Mouse (Mus musculus): ENCODE measurements around the gene Nrip1. TPM values are rescaled to one million over a fixed set of nuclear protein-coding genes. Genes with fewer than 3 reads are reported as not detected.
"Not testable (repeated sequence)": the region's sequence is repeated elsewhere in the genome, so short reads cannot be mapped to it uniquely, and the experiment has no call there.

Nrip1 gene
- polyA plus RNA-seq, 1 experiment from 2014 or later: 38.5 TPM

DNA sequence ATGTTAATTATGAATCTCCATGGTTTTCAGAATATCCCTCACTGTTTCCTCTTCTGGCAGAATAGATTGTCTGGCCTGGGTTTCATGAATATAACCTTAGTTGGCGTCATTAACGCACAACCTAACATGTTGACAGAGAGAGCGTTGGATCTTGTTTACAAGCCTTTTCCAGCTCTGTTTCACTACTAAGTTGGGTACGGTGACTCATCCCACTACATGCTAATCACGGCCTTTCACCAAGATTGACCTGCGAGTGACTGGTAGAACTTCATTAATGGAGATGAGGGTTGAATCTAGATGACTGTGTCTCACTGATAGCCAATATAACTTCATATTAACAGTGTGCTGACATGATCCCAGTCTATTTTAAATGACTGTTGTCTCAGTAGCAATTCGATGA lies 32.7 kb upstream of the Nrip1 start:
- Histone ChIP-seq H3K36me3 (replicated peaks) (no peaks in the 10 kb centered on the region), H3K27ac (no peak overlapping the region), H3K4me3 (no peak overlapping the region), H3K27me3 (ENCODE audit: poor library complexity, severe bottlenecking) (no peaks in the 10 kb centered on the region), H3K4me1 (peaks cover 7% of the 10 kb centered on the region), H3K9me3 (no peaks in the 10 kb centered on the region)
- no peak for DNase-seq (ENCODE audit: extremely low spot score, low spot score)
- 95% methylated on average over 7 of the region's 7 CpGs for WGBS

DNA sequence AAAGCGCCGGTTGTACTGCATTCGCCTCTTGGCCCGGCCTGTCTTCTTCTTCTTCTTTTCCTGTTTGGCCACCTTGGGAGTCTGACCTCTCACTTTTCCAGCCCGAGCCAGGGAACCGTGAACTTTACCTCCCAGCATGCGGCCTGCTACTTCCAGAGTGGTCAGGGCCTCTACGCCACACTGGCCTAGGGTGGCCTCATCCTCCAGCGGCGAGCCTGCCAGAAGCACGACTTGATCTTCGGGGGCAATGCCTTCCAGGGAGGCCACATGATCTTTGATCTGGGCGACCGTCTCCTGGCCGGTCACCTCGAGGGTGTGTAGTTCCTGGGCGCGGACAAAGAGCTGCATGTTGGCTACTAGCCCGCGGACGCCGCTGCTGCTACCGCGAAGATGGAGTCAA lies 29.7 kb upstream of the Nrip1 start:
- not testable (repeated sequence) for H3K9me3 ChIP-seq; H3K27me3 ChIP-seq (ENCODE audit: poor library complexity, severe bottlenecking); H3K36me3 ChIP-seq (replicated peaks); DNase-seq (ENCODE audit: extremely low spot score, low spot score); H3K27ac ChIP-seq; H3K4me1 ChIP-seq; H3K4me3 ChIP-seq
- 94% methylated on average over 24 of the region's 24 CpGs for WGBS

DNA sequence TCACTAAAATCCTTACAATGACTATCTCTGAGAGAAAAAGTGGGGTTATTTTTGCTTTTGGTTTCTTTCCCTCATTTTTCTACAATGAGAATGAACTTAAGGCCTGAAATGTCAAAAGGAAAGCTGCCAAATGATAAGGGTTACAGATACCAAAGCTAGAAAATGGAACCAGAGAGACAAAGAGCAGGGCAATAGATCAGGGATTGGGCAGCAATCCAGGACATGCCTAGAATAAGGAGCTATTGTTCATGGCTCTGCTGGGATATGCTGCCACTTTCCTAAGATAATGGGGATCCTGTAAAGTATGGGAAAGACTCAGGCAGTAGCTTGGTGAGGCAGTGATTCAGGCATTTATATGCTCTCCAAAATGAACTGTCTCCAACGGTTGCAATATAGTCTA lies 22.9 kb upstream of the Nrip1 start:
- DNase-seq (ENCODE audit: extremely low spot score, low spot score): no peak
- Histone ChIP-seq H3K4me1 (no peaks in the 10 kb centered on the region), H3K4me3 (no peak overlapping the region), H3K27ac (no peak overlapping the region), H3K9me3 (no peaks in the 10 kb centered on the region), H3K36me3 (replicated peaks) (no peaks in the 10 kb centered on the region), H3K27me3 (ENCODE audit: poor library complexity, severe bottlenecking) (peaks cover 31% of the 10 kb centered on the region; the same call in 1 of the 2 replicates)
- 85% methylated on average over 1 of the region's 1 CpGs for WGBS

DNA sequence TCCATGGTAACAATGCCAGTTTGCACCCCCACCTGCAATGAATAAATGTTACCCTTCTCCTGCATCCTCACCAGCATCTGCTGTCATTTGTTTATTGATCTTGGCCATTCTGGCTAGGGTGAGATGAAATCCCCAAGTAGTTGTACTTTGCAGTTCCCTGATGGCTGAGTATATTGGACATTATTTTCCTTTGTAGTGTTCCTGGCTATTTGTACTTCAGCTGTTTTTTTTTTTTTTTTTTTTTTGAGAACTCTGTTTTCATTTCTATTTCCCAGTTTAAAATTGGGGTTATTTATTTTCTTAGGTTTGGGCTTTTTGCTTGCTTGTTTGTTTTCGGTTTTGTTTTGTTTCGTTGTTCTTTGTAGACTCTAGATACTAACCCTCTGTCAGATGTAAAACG lies 19.6 kb upstream of the Nrip1 start:
- Histone ChIP-seq H3K36me3 (replicated peaks) (no peaks in the 10 kb centered on the region), H3K27me3 (ENCODE audit: poor library complexity, severe bottlenecking) (peaks cover 43% of the 10 kb centered on the region; the same call in 1 of the 2 replicates), H3K4me3 (no peak overlapping the region), H3K9me3 (no peaks in the 10 kb centered on the region), H3K4me1 (no peaks in the 10 kb centered on the region), H3K27ac (no peak overlapping the region)
- 84% methylated on average over 3 of the region's 3 CpGs for WGBS
- DNase-seq (ENCODE audit: extremely low spot score, low spot score): no peak

DNA sequence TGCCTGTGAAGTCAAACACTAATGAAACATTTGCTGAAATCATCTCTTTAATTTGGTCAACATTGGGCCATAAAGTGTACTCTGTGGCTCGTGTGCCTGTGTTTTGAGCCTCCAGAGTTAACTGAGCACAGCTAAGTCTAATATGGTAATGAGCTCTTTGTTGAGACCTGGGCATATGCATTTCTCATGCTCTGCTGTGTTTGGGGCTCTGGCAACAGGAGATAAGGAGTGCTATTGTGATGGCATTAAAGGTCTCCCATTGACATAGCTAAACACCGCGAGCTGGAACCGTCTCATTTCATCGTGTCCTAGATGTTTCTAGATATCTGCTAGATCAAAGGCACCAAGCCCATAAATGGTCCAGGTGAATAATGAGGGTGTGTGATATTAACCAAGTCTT lies 12.9 kb upstream of the Nrip1 start:
- no peak for DNase-seq (ENCODE audit: extremely low spot score, low spot score)
- H3K9me3 ChIP-seq: no peaks in the 10 kb centered on the region
- no peaks in the 10 kb centered on the region for H3K36me3 ChIP-seq (replicated peaks)
- no peak overlapping the region for H3K27ac ChIP-seq
- peaks cover 7% of the 10 kb centered on the region; the same call in 1 of the 2 replicates for H3K4me1 ChIP-seq
- 40% methylated on average over 5 of the region's 5 CpGs for WGBS
- H3K4me3 ChIP-seq: no peak overlapping the region
- peaks cover 11% of the 10 kb centered on the region; the same call in 1 of the 2 replicates for H3K27me3 ChIP-seq (ENCODE audit: poor library complexity, severe bottlenecking)

DNA sequence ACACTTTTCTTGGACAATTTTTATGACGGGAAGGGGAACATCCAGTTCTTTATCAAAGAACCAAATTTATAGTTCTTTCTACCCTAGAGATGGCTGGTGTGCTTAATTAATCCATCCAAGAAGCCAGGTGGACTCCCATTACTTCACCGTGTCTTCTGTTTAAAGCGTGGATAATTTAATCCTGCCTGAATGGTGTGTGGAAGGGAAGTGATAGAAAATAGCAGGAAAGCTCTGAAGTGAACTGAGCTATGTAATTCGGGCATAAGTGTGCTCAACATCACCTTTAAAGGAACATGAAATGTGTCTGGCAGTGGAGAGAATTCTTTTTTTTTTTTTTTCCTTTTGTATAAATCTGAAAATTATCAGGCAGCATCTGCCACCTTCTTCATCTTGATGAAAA lies 12.4 kb upstream of the Nrip1 start:
- Histone ChIP-seq H3K4me1 (peaks cover 7% of the 10 kb centered on the region; the same call in 1 of the 2 replicates), H3K9me3 (no peaks in the 10 kb centered on the region), H3K4me3 (no peak overlapping the region), H3K27me3 (ENCODE audit: poor library complexity, severe bottlenecking) (peaks cover 9% of the 10 kb centered on the region; the same call in 1 of the 2 replicates), H3K36me3 (replicated peaks) (no peaks in the 10 kb centered on the region), H3K27ac (no peak overlapping the region)
- WGBS: 46% methylated on average over 4 of the region's 4 CpGs
- DNase-seq (ENCODE audit: extremely low spot score, low spot score): no peak

DNA sequence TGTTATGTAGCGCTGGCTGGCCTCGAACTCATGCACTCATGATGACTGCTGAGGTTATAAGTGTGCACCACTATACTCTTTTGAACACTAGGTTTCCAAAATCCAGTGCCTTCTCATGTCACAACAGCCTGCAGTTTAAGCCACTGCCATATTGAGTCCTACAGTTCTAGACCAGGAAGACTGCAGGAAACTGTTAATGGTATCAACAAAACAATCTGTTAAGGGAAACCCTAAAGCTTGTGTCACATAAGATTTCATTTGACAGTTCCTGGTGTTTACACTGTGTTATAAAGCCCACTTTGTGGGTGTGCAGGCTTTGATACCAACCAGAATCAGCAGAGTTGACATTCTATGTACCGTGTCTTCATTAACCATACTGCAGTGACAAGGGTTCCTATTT lies 3.6 kb upstream of the Nrip1 start:
- 89% methylated on average over 3 of the region's 3 CpGs for WGBS
- Histone ChIP-seq H3K4me3 (no peak overlapping the region), H3K4me1 (peaks cover 11% of the 10 kb centered on the region), H3K27ac (no peak overlapping the region), H3K27me3 (ENCODE audit: poor library complexity, severe bottlenecking) (peaks cover 5% of the 10 kb centered on the region; the same call in 1 of the 2 replicates), H3K36me3 (replicated peaks) (no peaks in the 10 kb centered on the region), H3K9me3 (no peaks in the 10 kb centered on the region)
- no peak for DNase-seq (ENCODE audit: extremely low spot score, low spot score)

DNA sequence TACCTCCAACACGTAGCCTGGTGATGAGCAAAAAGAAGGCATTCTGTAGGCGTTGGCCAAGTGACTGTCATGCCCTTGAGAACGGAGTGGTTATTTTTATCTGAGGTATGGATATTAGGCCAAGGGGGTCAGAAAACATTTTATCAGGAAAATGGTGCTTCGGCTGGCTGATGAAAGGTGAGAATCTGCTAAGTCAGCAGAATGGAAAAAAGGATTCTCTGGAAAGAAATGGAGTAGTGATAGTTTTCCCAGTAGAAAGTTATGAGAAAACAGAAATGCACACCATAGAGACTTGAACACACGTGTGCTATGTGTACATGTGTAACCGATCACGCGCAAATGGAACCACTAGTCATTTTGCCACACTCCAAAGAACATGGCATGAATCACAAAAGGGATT lies 3.0 kb upstream of the Nrip1 start:
- Histone ChIP-seq H3K4me3 (no peak overlapping the region), H3K36me3 (replicated peaks) (no peaks in the 10 kb centered on the region), H3K4me1 (peaks cover 11% of the 10 kb centered on the region), H3K9me3 (no peaks in the 10 kb centered on the region), H3K27ac (no peak overlapping the region), H3K27me3 (ENCODE audit: poor library complexity, severe bottlenecking) (peaks cover 5% of the 10 kb centered on the region; the same call in 1 of the 2 replicates)
- DNase-seq (ENCODE audit: extremely low spot score, low spot score): no peak
- 94% methylated on average over 8 of the region's 8 CpGs for WGBS

DNA sequence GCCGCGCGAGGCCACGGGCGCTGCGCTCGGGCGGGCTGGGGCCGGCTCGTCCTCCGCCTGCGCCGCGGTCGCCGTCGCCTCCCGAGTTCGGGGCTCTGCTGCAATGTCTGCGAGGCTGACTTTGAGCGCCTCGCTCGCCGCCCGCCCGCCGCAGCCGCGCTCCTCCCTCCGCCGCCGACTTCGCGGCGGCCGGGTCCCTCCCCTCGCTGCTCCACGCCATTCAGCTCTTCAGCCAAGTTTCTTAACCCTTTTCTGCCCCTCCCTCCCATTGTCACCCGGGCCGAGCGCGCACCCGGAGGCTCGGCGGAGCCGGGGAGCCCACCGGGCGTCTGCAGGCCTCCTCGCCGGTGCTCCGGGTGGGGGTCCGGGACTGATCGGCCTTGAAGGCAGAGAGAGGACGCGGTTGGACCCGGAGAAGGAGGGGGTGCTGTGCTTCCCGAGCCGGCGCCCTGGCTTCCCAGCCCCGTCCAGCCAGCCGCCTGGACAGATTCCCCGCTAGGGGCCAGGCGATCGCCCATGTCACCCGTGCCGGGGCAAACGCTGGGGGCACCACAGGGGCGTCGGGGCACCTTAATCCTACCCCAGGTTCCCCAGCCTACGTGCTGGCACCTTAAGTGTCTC lies 576 bp downstream of the Nrip1 start:
- H3K36me3 ChIP-seq (replicated peaks): no peaks in the 10 kb centered on the region
- no peaks in the 10 kb centered on the region for H3K9me3 ChIP-seq
- H3K4me3 ChIP-seq: peak overlapping the region; percentile 91
- H3K4me1 ChIP-seq: peaks cover 40% of the 10 kb centered on the region
- peaks cover 5% of the 10 kb centered on the region; the same call in 1 of the 2 replicates for H3K27me3 ChIP-seq (ENCODE audit: poor library complexity, severe bottlenecking)
- H3K27ac ChIP-seq: peak overlapping the region; percentile 99
- WGBS: under 1% methylated on average over 70 of the region's 70 CpGs
- DNase-seq (ENCODE audit: extremely low spot score, low spot score): peak; percentile 87

DNA sequence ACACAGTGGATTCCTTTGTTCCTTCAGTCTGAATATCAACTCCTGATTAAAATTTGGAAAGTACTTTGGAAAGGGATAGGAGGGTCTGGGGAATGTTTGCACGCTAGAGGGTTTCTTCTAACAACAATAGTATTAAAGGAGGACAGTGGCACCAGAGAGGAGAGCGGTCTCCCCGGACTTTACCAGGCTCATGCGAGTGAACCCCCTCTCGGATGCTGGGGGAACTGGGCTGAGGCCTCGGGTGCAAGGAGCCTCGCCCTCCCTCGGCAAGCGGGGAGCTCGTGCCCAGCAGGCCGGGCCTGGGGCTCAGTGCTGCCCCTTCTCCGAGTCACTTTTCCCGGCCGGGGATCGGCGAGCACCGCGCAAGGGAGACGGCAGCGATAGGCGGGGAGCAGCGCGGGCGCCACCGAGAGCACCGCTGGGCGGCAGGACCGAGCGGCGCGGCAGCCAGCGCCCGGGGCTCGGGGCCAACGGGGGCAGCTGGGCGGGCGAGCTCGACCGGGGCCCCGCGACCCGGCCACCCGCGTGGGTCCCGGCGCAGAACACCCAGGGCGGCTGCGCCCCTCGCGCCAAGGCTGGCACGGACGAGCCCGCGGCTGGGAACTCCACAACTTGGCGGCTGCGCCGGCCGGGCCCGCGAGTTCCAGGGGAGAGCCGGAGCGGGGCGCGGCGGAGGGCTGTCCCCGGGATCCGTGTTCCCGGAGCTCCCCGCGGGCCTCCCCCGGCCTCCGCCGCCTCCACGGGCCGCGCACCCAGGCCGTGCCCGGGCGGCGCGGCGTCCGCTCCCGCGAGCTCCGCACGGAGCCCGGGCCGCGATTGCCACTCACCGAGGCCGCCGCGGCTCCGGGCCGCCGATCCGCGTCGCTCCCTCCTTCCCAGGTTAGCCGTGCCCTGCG lies 1.3 kb downstream of the Nrip1 start:
- under 1% methylated on average over 88 of the region's 102 CpGs for WGBS

DNA sequence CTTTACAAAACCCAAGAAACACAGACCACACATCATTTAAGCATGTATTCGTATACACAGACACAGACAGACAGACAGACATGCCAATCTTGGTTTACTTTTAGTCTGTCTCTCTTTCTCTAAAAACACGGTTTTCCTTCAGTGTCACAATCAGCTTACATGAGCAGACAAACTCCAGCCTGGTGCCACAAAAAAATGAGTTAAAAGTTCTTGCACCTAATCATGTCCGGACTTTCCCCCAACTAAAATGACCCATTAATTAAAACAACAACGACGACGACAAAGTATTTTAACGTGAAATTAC lies 2.1 kb downstream of the Nrip1 start:
- H3K36me3 ChIP-seq (replicated peaks): peaks cover 13% of the 10 kb centered on the region
- peaks cover 5% of the 10 kb centered on the region; the same call in 1 of the 2 replicates for H3K27me3 ChIP-seq (ENCODE audit: poor library complexity, severe bottlenecking)
- peak overlapping the region; percentile 99 for H3K27ac ChIP-seq
- no peak for DNase-seq (ENCODE audit: extremely low spot score, low spot score)
- WGBS: 7% methylated on average over 7 of the region's 7 CpGs
- peaks cover 42% of the 10 kb centered on the region for H3K4me1 ChIP-seq
- peak overlapping the region; percentile 91 for H3K4me3 ChIP-seq
- no peaks in the 10 kb centered on the region for H3K9me3 ChIP-seq

More for the DNA sequence above, 1.3 kb downstream of the Nrip1 start:
- Histone ChIP-seq H3K4me3 (peak overlapping the region; percentile 91), H3K27me3 (ENCODE audit: poor library complexity, severe bottlenecking) (peaks cover 5% of the 10 kb centered on the region; the same call in 1 of the 2 replicates), H3K9me3 (no peaks in the 10 kb centered on the region), H3K27ac (peak overlapping the region; percentile 99), H3K36me3 (replicated peaks) (peaks cover 6% of the 10 kb centered on the region), H3K4me1 (peaks cover 40% of the 10 kb centered on the region)
- DNase-seq (ENCODE audit: extremely low spot score, low spot score): peak; percentile 71

DNA sequence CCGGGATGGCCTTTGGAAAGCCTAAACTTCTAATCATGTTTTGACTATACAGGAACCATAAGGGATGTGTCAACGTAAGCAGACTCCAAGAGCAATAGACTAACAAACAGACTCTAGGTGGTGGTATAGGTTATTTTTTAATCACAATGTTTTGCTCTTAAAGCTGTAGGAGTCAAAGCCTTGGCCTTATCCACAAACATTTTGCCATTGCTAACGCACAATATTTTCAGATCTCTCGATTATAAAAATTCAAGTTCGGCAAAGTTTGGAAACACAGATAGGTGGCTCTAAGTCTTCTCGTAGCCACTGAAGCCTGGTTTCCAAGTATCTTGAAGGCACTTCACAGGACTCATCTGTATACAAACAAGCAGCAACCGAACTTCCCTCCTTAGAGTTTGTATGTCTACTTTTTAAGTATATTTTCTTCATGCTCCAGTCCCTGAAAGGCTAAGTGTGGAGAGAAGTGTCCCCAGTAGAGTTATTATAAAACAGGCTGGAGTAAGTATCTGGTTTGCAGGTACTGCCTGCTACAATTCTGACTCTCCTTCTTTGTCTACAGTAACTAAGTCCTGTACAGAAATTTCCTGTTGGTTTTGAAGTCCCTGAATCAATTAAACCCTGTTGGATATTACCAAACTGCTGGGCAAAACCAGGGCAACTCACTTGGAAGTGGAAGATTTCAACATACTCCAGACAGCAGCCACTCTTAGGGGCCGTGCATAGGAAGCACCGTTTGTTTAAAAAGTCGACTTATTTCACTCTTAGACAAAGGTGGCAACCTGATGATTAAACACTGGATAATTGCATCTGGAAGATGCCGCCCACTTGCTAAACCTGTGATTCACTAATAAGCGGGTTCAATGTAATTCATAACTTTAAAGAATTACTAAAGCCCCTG lies 2.7 kb downstream of the Nrip1 start:
- H3K4me1 ChIP-seq: peaks cover 42% of the 10 kb centered on the region
- peaks cover 5% of the 10 kb centered on the region; the same call in 1 of the 2 replicates for H3K27me3 ChIP-seq (ENCODE audit: poor library complexity, severe bottlenecking)
- no peak for DNase-seq (ENCODE audit: extremely low spot score, low spot score)
- peak overlapping the region; percentile 91 for H3K4me3 ChIP-seq
- 47% methylated on average over 12 of the region's 12 CpGs for WGBS
- peak overlapping the region; percentile 99 for H3K27ac ChIP-seq
- H3K36me3 ChIP-seq (replicated peaks): peaks cover 16% of the 10 kb centered on the region
- H3K9me3 ChIP-seq: no peaks in the 10 kb centered on the region

All from forebrain, embryonic 10.5 days (tissue).